Mouse (Mus musculus): Measurements from ENCODE around the gene Hcrt.

DNA sequence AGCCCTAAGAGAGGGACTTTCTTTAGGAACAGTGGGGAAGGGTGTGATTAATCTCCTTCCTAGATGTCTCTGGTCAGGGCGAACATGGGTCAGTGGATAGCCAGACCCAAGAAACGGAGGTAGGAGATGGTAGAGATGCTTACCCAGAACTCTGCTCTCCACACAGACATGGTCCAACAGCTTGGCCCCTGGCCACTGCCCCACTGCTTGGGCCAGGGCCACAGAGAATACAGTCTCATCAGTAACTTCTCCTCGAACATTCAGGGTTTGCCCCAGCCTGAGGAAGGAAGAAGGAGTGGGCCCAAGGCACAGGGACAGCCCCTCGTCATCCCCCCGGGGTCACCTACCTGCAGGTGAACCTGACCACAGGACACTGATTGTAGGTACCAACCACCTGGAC is 5.1 kb upstream of the Hcrt start:
- TF ChIP-seq EP300 (IDR thresholded peaks at IDR 0.05; ENCODE audit: low read depth) (no peak), CTCF (IDR thresholded peaks at IDR 0.05; ENCODE audit: low read depth) (no peak)
